Mouse (Mus musculus) lung, embryonic 14.5 days (tissue): ENCODE measurements around the gene Wap. TPM values are rescaled to one million over a fixed set of nuclear protein-coding genes. Genes with fewer than 3 reads are reported as not detected.
A peak's percentile ranks its signal among the peaks of the same experiment; 100 is the strongest.

Experiments used
- ATAC-seq: fragments of 200-750 bp; cut with Nextera tagmentation; 2 replicates; pipeline ENCODE4 v1.8.0; 2017; ENCODE audit warnings: mild to moderate bottlenecking, moderate TSS enrichment, moderate library complexity; ENCODE audit not compliant: insufficient read depth
- DNase-seq: peaks from one replicate; pipeline ENCODE4 v3.0.0-alpha.2; 2015
- H3K27ac ChIP-seq: fragments of 300-500 bp; sonication (generic); 2 replicates; pipeline ENCODE4 v1.5.1; 2014; ENCODE audit warnings: low read depth, mild to moderate bottlenecking, moderate library complexity
- H3K27me3 ChIP-seq: fragments of 300-500 bp; sonication (generic); 2 replicates; pipeline ENCODE4 v1.6.1; 2014; ENCODE audit warnings: low read length, control low read depth; ENCODE audit not compliant: insufficient read depth
- H3K36me3 ChIP-seq: fragments of 300-500 bp; sonication (generic); 2 replicates; pipeline ENCODE4 v1.6.1; 2014; ENCODE audit warnings: control low read depth; ENCODE audit not compliant: insufficient read depth
- H3K4me1 ChIP-seq: fragments of 300-500 bp; sonication (generic); 2 replicates; pipeline ENCODE4 v1.6.1; 2014; ENCODE audit warnings: antibody characterized with exemption, control low read depth; ENCODE audit not compliant: insufficient read depth
- H3K4me2 ChIP-seq: fragments of 300-500 bp; sonication (generic); 2 replicates; pipeline ENCODE4 v1.6.1; 2014; ENCODE audit warnings: mild to moderate bottlenecking
- H3K4me3 ChIP-seq: fragments of 300-500 bp; sonication (generic); 2 replicates; pipeline ENCODE4 v1.5.1; 2014; ENCODE audit warnings: low read depth, low read length
- H3K9ac ChIP-seq: fragments of 300-500 bp; sonication (generic); 2 replicates; pipeline ENCODE4 v1.6.1; 2014
- H3K9me3 ChIP-seq: fragments of 300-500 bp; sonication (generic); 2 replicates; pipeline ENCODE4 v1.6.1; 2016; ENCODE audit warnings: low read depth, low read length, control low read depth
- CTCF ChIP-seq: IDR thresholded peaks from 2 replicates; pipeline ENCODE4 v1.5.1; 2016; ENCODE audit warnings: antibody characterized with exemption, low read depth
- WGBS: fragments of 180-500 bp; shearing (Covaris S2); extraction: QIAGEN DNeasy Blood & Tissue Kit; methylation state at CpG from one replicate; pipeline ENCODE4 v1.1.7; 2014; 5-methylcytosine and 5-hydroxymethylcytosine counted together
- polyA plus RNA-seq: library from polyadenylated mRNA; unstranded; fragments of >200 nt; fragmentation: Nextera tagmentation; extraction: Ambion mirVana; gene quantifications from 2 replicates; pipeline ENCODE4 v1.2.1, GENCODE M21; 2014

The Wap gene
- polyA plus RNA-seq, 1 experiment from 2014 or later: not detected

DNA sequence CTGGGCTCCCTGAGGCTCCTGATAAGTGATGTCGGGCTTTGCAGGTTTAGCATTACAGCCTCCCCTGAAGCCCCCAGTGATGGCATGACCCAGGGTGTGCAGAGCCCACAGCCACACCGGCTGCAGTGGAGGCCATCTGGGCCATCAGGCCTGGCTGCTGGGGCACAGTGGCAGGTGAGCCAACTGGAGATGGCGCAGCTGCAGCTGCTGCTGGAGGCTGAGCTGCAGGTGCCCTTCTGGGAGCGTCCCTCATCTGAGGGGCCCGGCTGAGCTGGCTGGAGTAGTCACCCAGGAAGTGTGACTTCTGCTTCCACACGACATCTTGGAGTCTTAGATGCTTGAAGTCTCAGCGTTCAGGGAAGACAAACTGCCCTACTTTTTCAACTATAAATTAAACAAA, 12.1 kb upstream of the Wap start:
- no peak overlapping the region for H3K9ac ChIP-seq
- no peaks in the 10 kb centered on the region for H3K4me1 ChIP-seq
- 57% methylated on average over 7 of the region's 7 CpGs for WGBS
- H3K27me3 ChIP-seq: no peaks in the 10 kb centered on the region
- no peaks in the 10 kb centered on the region for H3K9me3 ChIP-seq
- no peak for DNase-seq
- no peak for TF ChIP-seq CTCF
- no peaks in the 10 kb centered on the region for H3K36me3 ChIP-seq
- no peak overlapping the region for H3K4me3 ChIP-seq
- H3K4me2 ChIP-seq: no peak overlapping the region
- H3K27ac ChIP-seq: no peak overlapping the region
- no peak for ATAC-seq

DNA sequence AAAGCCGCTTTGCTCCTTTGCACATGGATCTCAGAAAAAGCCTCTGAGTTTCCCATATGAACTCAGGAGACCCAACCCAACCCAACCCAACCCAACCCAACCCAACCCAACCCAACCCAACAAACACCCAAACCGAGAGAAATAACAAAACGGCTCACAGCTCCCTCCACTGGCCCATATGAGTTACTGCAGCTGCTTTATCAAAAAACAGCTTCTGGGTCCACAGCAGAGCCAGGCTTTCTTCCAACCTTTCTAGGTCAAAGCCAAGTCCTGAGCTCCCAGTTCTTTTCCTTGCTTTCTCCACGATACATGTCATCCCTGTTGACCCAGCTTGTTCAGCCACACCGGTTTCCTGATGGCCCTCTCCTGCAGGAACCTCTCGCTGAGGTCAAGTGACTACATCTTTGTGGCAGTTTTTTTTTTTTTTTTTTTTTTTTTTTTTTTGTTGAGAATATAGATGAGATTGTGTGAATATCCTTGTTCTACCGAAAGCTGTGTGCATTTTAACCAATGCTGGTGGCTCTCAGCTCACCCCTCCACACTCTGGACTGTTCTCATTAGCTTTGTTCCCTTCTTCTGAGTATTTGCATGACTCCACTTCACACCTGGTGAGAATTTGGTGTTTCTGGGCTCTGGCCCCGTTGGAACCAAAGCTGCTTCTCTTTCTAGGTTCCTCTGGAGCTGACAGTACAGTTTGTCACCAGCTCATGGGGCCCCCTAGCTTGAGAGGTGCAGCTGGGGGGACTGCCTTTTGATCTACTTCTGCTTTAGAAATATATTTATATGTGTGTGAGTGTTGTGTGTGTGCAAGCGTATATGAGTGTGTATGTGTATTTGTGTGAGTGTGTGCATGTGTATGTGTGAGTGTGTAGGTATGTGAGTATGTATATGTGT, 9.6 kb upstream of the Wap start:
- DNase-seq (no peak), ATAC-seq (no peak)
- 48% methylated on average over 9 of the region's 9 CpGs for WGBS
- H3K27me3 ChIP-seq: no peaks in the 10 kb centered on the region
- no peak overlapping the region for H3K4me3 ChIP-seq
- no peak overlapping the region for H3K9ac ChIP-seq
- no peak for TF ChIP-seq CTCF
- H3K9me3 ChIP-seq: no peaks in the 10 kb centered on the region
- H3K4me2 ChIP-seq: no peak overlapping the region
- no peaks in the 10 kb centered on the region for H3K36me3 ChIP-seq
- H3K4me1 ChIP-seq: no peaks in the 10 kb centered on the region
- H3K27ac ChIP-seq: no peak overlapping the region

DNA sequence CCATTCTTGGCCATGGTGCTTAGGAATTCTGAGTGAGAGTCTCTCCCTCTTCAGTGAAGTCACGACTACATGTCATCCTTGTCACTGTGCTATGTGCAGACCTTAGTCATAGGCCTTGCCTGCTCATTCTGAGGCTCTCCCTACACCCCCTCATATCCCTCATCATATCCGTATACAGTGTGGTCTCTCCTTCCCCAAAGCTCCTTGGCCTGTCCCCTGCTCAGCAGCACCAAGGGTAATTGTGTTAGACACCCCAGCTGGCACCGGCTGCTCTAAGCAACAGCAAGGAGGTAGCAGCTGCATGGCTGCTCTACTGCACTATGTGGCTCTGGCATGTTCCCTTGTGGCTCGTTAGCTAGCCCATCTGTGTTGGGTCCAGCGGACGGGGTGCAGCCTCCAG, 6.1 kb upstream of the Wap start:
- Histone ChIP-seq H3K27me3 (no peaks in the 10 kb centered on the region), H3K4me2 (no peak overlapping the region), H3K4me3 (no peak overlapping the region), H3K4me1 (no peaks in the 10 kb centered on the region), H3K27ac (no peak overlapping the region), H3K9me3 (no peaks in the 10 kb centered on the region), H3K36me3 (no peaks in the 10 kb centered on the region), H3K9ac (no peak overlapping the region)
- WGBS: 74% methylated on average over 6 of the region's 6 CpGs
- DNase-seq (no peak), ATAC-seq (no peak)
- TF ChIP-seq CTCF: no peak

DNA sequence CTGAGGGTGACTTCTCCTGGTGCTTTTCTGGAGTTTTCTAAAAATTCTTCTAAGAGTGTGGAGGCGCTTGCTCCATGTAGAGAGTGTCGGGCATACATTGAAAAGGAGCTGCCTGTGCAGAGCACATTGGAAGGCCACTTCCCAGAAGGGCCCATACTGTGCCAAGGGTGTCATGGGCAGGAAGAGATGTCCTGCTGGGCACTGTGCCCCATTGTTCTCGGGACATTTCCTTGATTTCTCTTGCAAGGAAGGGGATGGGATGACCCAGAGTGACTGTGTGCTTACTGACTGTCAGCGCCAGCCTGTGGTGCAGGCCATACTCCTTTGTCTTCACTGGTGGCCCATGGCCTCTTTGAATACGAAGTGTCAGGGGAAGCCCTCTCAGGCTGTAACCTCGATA, 635 bp upstream of the Wap start:
- Histone ChIP-seq H3K9ac (no peak overlapping the region), H3K9me3 (no peaks in the 10 kb centered on the region), H3K4me3 (no peak overlapping the region), H3K4me2 (no peak overlapping the region), H3K36me3 (no peaks in the 10 kb centered on the region), H3K4me1 (no peaks in the 10 kb centered on the region), H3K27me3 (no peaks in the 10 kb centered on the region), H3K27ac (no peak overlapping the region)
- no peak for TF ChIP-seq CTCF
- DNase-seq (no peak), ATAC-seq (no peak)
- 75% methylated on average over 6 of the region's 6 CpGs for WGBS

DNA sequence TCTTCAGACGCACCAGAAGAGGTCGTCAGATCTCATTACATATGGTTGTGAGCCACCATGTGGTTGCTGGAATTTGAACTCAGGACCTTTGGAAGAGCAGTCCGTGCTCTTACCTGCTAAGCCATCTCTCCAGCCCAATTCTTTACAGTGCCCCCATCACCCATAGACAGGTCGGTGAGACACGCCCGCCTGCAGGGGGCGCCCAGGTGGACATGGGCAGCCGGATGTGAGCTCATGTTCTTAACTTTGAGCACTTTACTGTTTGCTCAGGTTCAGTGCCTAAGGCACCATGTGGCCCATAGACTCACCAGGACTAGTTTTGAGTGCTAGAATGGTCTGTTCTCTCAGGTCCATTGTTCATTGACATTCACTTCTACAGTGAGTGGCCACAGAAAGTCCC, 2.3 kb downstream of the Wap start:
- Histone ChIP-seq H3K4me1 (no peaks in the 10 kb centered on the region), H3K4me2 (no peak overlapping the region), H3K36me3 (no peaks in the 10 kb centered on the region), H3K27ac (no peak overlapping the region), H3K27me3 (no peaks in the 10 kb centered on the region), H3K9me3 (no peaks in the 10 kb centered on the region), H3K9ac (no peak overlapping the region), H3K4me3 (no peak overlapping the region)
- ATAC-seq (no peak), DNase-seq (no peak)
- 70% methylated on average over 8 of the region's 8 CpGs for WGBS
- TF ChIP-seq CTCF: peak; percentile 17; the same call in 1 of the 2 replicates

DNA sequence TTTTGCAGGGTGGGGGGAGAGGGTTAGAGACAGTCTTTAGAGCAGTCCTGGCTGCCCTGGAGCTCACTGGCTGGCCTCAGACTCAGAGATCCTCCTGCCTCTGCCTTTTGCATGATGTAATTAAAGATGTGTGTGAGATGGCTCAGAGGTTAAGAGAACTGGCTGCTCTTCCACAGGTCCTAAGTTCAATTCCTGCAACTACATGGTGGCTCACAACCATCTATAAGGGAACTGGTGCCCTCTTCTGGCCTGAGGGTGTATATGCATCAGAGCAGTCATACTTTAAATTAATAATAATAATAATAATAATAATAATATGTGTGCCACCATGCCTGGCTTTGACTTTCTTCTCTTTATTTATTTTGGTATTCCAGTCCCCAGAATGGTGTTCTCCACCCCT, 8.8 kb downstream of the Wap start:
- H3K4me1 ChIP-seq: peaks cover 10% of the 10 kb centered on the region; the same call in 1 of the 2 replicates
- ATAC-seq: no peak

DNA sequence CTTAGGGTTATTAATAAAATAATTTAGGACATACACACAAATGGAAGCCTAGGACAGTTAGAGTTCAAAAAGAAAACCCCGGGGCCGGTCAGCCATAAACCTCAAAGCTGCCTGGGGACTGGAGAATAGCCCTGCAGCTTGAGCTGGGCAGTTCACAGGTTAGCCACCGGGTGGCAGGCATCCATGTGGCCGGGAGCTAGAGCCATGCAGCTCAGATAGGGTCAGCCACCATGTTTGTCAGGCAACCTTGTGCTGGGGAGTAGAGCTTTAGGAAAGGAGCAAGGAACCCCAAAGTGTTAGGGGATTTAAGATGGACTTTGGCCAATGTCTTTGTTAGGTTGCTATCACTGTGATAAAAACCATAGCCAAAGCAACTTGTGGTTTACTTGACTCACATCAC, 9.9 kb downstream of the Wap start:
- Histone ChIP-seq H3K27ac (no peak overlapping the region), H3K4me1 (peaks cover 12% of the 10 kb centered on the region; the same call in 1 of the 2 replicates), H3K9me3 (no peaks in the 10 kb centered on the region), H3K36me3 (peaks cover 11% of the 10 kb centered on the region), H3K4me3 (no peak overlapping the region), H3K4me2 (no peak overlapping the region), H3K9ac (no peak overlapping the region), H3K27me3 (no peaks in the 10 kb centered on the region)
- ATAC-seq (0 out of 2 replicates have a peak, but pooled peaks have one; percentile 23), DNase-seq (peak; percentile 65)
- TF ChIP-seq CTCF: peak; percentile 73
- WGBS: 22% methylated on average over 4 of the region's 4 CpGs

More for the DNA sequence above, 8.8 kb downstream of the Wap start:
- Histone ChIP-seq H3K9ac (no peak overlapping the region), H3K9me3 (no peaks in the 10 kb centered on the region), H3K27ac (no peak overlapping the region), H3K36me3 (0 out of 2 replicates have a peak, but pooled peaks cover under 1% of the 10 kb centered on the region), H3K4me3 (no peak overlapping the region), H3K4me2 (no peak overlapping the region), H3K27me3 (no peaks in the 10 kb centered on the region)
- DNase-seq: peak; percentile 60
- peak; percentile 48 for TF ChIP-seq CTCF
